Mouse (Mus musculus): Measurements from ENCODE around the gene Rfx8.

DNA sequence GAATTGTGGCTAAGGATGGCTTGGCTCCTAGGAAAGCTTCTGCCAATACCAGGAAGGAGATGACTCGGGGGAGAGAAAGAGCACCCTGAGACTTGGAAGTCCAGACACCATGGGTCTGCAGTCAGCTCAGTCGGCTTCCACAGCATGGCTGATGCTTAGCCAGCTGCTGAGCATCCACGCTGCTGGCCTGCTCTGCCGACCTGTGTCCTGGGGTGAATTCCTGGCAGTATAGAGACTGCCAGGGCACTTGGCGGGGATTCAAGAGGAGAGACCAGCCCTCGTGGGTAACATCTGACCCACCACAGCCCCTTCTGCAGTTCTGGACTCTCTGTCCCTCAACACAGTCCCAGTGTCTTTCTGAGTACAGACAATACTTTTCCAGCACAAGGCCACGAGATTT, 26.0 kb downstream of the Rfx8 start:
- TF ChIP-seq CTCF (IDR thresholded peaks at IDR 0.05; ENCODE audit: control insufficient read depth, insufficient read depth, insufficient replicate concordance, low read depth, low read length) (no peak), POLR2A (IDR thresholded peaks at IDR 0.05; ENCODE audit: control insufficient read depth, low read depth, low read length) (no peak)

All from testis, adult 2 months (tissue).